Mouse (Mus musculus): ENCODE measurements around the gene Ppef1.
"Not testable (repeated sequence)": the region's sequence is repeated elsewhere in the genome, so short reads cannot be mapped to it uniquely, and the experiment has no call there.

Ppef1 gene

GRCm38 (mm10) chrX:160735650-160736049, at the start of gene Ppef1:
Ppef1 (minus strand) TSS chrX:160735765.
- DNase-seq (ENCODE audit: low spot score in 2 of 2), result no peak

GRCm38 (mm10) chrX:160782276-160782675, 46.7 kb upstream of the Ppef1 start:
- DNase-seq (ENCODE audit: low spot score in 2 of 2), result no peak

- no peak for DNase-seq (ENCODE audit: low spot score in 2 of 2)
Measured at GRCm38 (mm10) chrX:160773033-160773432, 37.5 kb upstream of the Ppef1 start.

GRCm38 (mm10) chrX:160769622-160770021, 34.1 kb upstream of the Ppef1 start:
- not testable (repeated sequence) for DNase-seq (ENCODE audit: low spot score in 2 of 2)

- DNase-seq (ENCODE audit: low spot score in 2 of 2), result no peak
Measured at GRCm38 (mm10) chrX:160767713-160768112, 32.1 kb upstream of the Ppef1 start, which contains the start of gene Rs1. Rs1 (plus strand) TSS chrX:160768013.

- DNase-seq (ENCODE audit: low spot score in 2 of 2), result no peak
Measured at GRCm38 (mm10) chrX:160766233-160766616, 30.7 kb upstream of the Ppef1 start.

- peak; percentile 84 to 89 for DNase-seq (ENCODE audit: low spot score in 2 of 2)
Measured at GRCm38 (mm10) chrX:160765389-160766232, 30.0 kb upstream of the Ppef1 start.

GRCm38 (mm10) chrX:160750808-160751207, 15.2 kb upstream of the Ppef1 start:
- no peak for DNase-seq (ENCODE audit: low spot score in 2 of 2)

- no peak for DNase-seq (ENCODE audit: low spot score in 2 of 2)
Measured at GRCm38 (mm10) chrX:160748653-160749052, 13.1 kb upstream of the Ppef1 start.

GRCm38 (mm10) chrX:160745399-160745798, 9.8 kb upstream of the Ppef1 start:
- DNase-seq (ENCODE audit: low spot score in 2 of 2), result no peak

GRCm38 (mm10) chrX:160699171-160699570, 36.4 kb downstream of the Ppef1 start:
- DNase-seq (ENCODE audit: low spot score in 2 of 2), result no peak

- DNase-seq (ENCODE audit: low spot score in 2 of 2), result no peak
Measured at GRCm38 (mm10) chrX:160691559-160691958, 44.0 kb downstream of the Ppef1 start.

- no peak for DNase-seq (ENCODE audit: low spot score in 2 of 2)
Measured at GRCm38 (mm10) chrX:160690094-160690493, 45.5 kb downstream of the Ppef1 start.

GRCm38 (mm10) chrX:160669992-160670391, 65.6 kb downstream of the Ppef1 start:
- DNase-seq (ENCODE audit: low spot score in 2 of 2), result no peak

- DNase-seq (ENCODE audit: low spot score in 2 of 2), result no peak
Measured at GRCm38 (mm10) chrX:160610882-160611644, 124.5 kb downstream of the Ppef1 start.

- no peak for DNase-seq (ENCODE audit: low spot score in 2 of 2)
Measured at GRCm38 (mm10) chrX:160610482-160610881, 125.1 kb downstream of the Ppef1 start.

- DNase-seq (ENCODE audit: low spot score in 2 of 2), result peak in 1 of 2 experiments; percentile 12
Measured at GRCm38 (mm10) chrX:160609849-160610248, 125.7 kb downstream of the Ppef1 start.

GRCm38 (mm10) chrX:160603981-160604541, 131.5 kb downstream of the Ppef1 start:
- DNase-seq (ENCODE audit: low spot score in 2 of 2), result no peak

- no peak for DNase-seq (ENCODE audit: low spot score in 2 of 2)
Measured at GRCm38 (mm10) chrX:160603316-160603715, 132.2 kb downstream of the Ppef1 start.

- no peak for DNase-seq (ENCODE audit: low spot score in 2 of 2)
Measured at GRCm38 (mm10) chrX:160602770-160603169, 132.8 kb downstream of the Ppef1 start.

- DNase-seq (ENCODE audit: low spot score in 2 of 2), result no peak
Measured at GRCm38 (mm10) chrX:160601053-160601452, 134.5 kb downstream of the Ppef1 start.

Measured in spleen, postnatal 36 days (tissue).